In the genomic region with DNA sequence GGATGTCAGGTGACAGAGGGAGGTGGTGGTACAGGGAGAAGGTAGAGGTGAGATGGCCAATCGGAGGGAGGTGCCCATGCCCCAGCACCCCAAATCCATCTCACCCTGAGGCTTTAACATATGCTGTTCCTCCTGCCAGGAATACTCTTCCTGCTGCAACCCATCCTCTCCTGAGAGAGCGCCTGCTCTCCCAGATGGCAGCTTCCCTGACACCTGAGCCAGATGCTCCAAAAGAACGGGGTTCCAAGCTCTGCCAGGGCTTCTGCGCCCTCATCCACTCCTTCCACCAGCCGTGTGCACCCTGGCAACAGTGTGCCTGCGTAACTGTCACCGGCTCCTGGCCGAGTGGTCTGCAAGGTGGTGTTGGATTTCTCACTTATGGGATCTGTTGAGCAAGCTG, we compare ENCODE assay signal across 23 mouse cellular contexts. TPM values are rescaled to one million over a fixed set of nuclear protein-coding genes. Genes with fewer than 3 reads are reported as not detected.
DNase-seq lines count a peak whose midpoint lies in the region; ATAC-seq and TF ChIP-seq lines count a peak whose summit lies in the region.
"Had no signal": no experiment of that assay in that cellular context is flagged by ENCODE, and none has a peak within 500 bp of the region (broad histone marks: within the 10 kb centered on the region; RNA-seq: fewer than 3 reads in every experiment).

No protein-coding gene starts in this region.

- H3K4me1 ChIP-seq in E14TG2a.4 (replicated peaks; ENCODE audit: low read depth, low read length), result peaks cover 42% of the 10 kb centered on the region
- H3K4me1 ChIP-seq in kidney, adult 2 months (ENCODE audit: control insufficient read depth, insufficient read depth, low read length), result no peaks in the 10 kb centered on the region
- H3K4me1 ChIP-seq: embryonic facial prominence, embryonic 12.5 days; heart, embryonic 13.5 days had no signal

- H3K27ac ChIP-seq in kidney, adult 2 months (ENCODE audit: insufficient read depth, low read depth, low read length), result no peak overlapping the region
- H3K27ac ChIP-seq: embryonic facial prominence, embryonic 12.5 days; forebrain, embryonic 12.5 days; gastrocnemius, adult 2 months; heart, embryonic 13.5 days; hindbrain, embryonic 15.5 days had no signal

- TF ChIP-seq CTCF in E14TG2a.4 (conservative IDR thresholded peaks at IDR 0.05; ENCODE audit: low read length), result no peak
- TF ChIP-seq CTCF in kidney, adult 2 months (conservative IDR thresholded peaks at IDR 0.05; ENCODE audit: insufficient read depth, insufficient read length, low read depth, low read length), result no peak

- TF ChIP-seq POLR2A in kidney, adult 2 months (IDR thresholded peaks at IDR 0.05; ENCODE audit: low read depth, low read length), result no peak

- peak; percentile 11; the same call in 1 of the 2 replicates for ATAC-seq in frontal cortex, adult (ENCODE audit: low TSS enrichment)
- ATAC-seq: forebrain, embryonic 16.5 days; intestine, embryonic 16.5 days had no signal

- H3K4me3 ChIP-seq in E14TG2a.4 (replicated peaks; ENCODE audit: low read length), result peak overlapping the region; percentile 29
- no peak overlapping the region for H3K4me3 ChIP-seq in kidney, adult 2 months (ENCODE audit: insufficient read depth, low read depth, low read length)
- H3K4me3 ChIP-seq: embryonic facial prominence, embryonic 12.5 days; forebrain, embryonic 12.5 days; gastrocnemius, adult 2 months; heart, embryonic 13.5 days; hindbrain, embryonic 15.5 days had no signal

- peak; percentile 62 for DNase-seq in cerebellum, adult 11-12 months
- no peak for DNase-seq in cerebellum, adult 8-10 months
- DNase-seq in frontal cortex, postnatal 10 days (ENCODE audit: low spot score in 2 of 2), result no peak
- DNase-seq in brain, adult 2 months (ENCODE audit: low read depth, low spot score), result peak; percentile 79
- no peak for DNase-seq in kidney, adult 2 months
- DNase-seq: adrenal gland, adult 8-10 months; adrenal gland, postnatal 36 days; embryo, embryonic 11 days; gastrocnemius, adult 2 months; gastrocnemius, postnatal 36 days; heart, adult 11 months; heart, postnatal 36 days; kidney, adult 8-10 months had no signal

- H3K27me3 ChIP-seq in E14TG2a.4 (ENCODE audit: insufficient read depth, low read length), result peaks cover 65% of the 10 kb centered on the region
- 0 out of 2 replicates have a peak, but pooled peaks cover 2% of the 10 kb centered on the region for H3K27me3 ChIP-seq in kidney, adult 2 months (replicated peaks; ENCODE audit: control insufficient read depth, insufficient read depth, low read length)

- 63% methylated on average over 8 of the region's 8 CpGs for WGBS in kidney, adult 2 months

- no peaks in the 10 kb centered on the region for H3K36me3 ChIP-seq in E14TG2a.4 (ENCODE audit: insufficient read depth, low read length)
- no peaks in the 10 kb centered on the region for H3K36me3 ChIP-seq in kidney, adult 2 months (ENCODE audit: control insufficient read depth, insufficient read depth, low read length)
- H3K36me3 ChIP-seq: embryonic facial prominence, embryonic 12.5 days; forebrain, embryonic 12.5 days; G1E; heart, embryonic 13.5 days had no signal

- H3K9me3 ChIP-seq in E14TG2a.4 (ENCODE audit: low read length), result no peaks in the 10 kb centered on the region
- H3K9me3 ChIP-seq: embryonic facial prominence, embryonic 12.5 days; forebrain, embryonic 12.5 days; G1E; heart, embryonic 13.5 days; hindbrain, embryonic 15.5 days had no signal

RNA-seq across cellular contexts. Expression of gene Nptxr, which starts 6.9 kb away (rescaled TPM):
- 2.0 and 2.1 TPM in 2 replicates for polyA plus RNA-seq in kidney, adult 2 months (2012; rRNA removed)

RNA-seq across cellular contexts. Expression of gene Dnal4, which starts 20.0 kb away (rescaled TPM):
- polyA plus RNA-seq in kidney, adult 2 months (2012; rRNA removed), result 54.3 and 57.8 TPM in 2 replicates

RNA-seq across cellular contexts. Expression of gene Npcd, which starts 36.4 kb away (rescaled TPM):
- polyA plus RNA-seq in kidney, adult 2 months (2012; rRNA removed), result 0.62 TPM in 1 of 2 replicates, not detected in the other
- polyA plus RNA-seq: forebrain, embryonic 16.5 days; G1E; heart, embryonic 13.5 days; heart, postnatal 0 days; intestine, embryonic 16.5 days had no signal

RNA-seq across cellular contexts. Expression of gene Cbx6, which starts 36.8 kb away (rescaled TPM):
- polyA plus RNA-seq in kidney, adult 2 months (2012; rRNA removed), result 49.5 and 62.1 TPM in 2 replicates

RNA-seq across cellular contexts. Expression of gene Sun2, which starts 55.3 kb away (rescaled TPM):
- 31.5 and 31.9 TPM in 2 replicates for polyA plus RNA-seq in kidney, adult 2 months (2012; rRNA removed)

Comparison
In these comparisons a context has a peak if more than half of its experiments do, and no peak if none do; other contexts are left out.
1. DNase-seq: peak in cerebellum, adult 11-12 months (single experiment) and brain, adult 2 months (single experiment); none in cerebellum, adult 8-10 months (single experiment), frontal cortex, postnatal 10 days (0 of 2) and kidney, adult 2 months (single experiment).